Mouse (Mus musculus) heart, embryonic 14.5 days (tissue): Measurements from ENCODE around the gene Tssk3. TPM values are rescaled to one million over a fixed set of nuclear protein-coding genes. Genes with fewer than 3 reads are reported as not detected.
"Not testable (repeated sequence)": the region's sequence is repeated elsewhere in the genome, so short reads cannot be mapped to it uniquely, and the experiment has no call there.

Source experiments
- ATAC-seq: fragments of 200-750 bp; cut with Nextera tagmentation; 2 replicates; pipeline ENCODE4 v1.8.0; 2017; ENCODE audit warnings: low read depth, moderate TSS enrichment; ENCODE audit not compliant: insufficient number of reproducible peaks, insufficient read depth, low FRiP score
- H3K27ac ChIP-seq, 2 experiments: fragments of 200-500 bp in 1 of 2; fragments of 300-500 bp in 1 of 2; sonication (generic) in 1 of 2; replicated peaks in 1 of 2; 2 replicates each; pipeline ENCODE4 v1.5.1; 2012 to 2014; ENCODE audit warnings: low read depth in 2 of 2, low read length in 2 of 2, control low read depth in 1 of 2, mild to moderate bottlenecking in 1 of 2, mixed read lengths in 1 of 2; ENCODE audit not compliant: control insufficient read depth in 1 of 2, insufficient read depth in 1 of 2
- H3K27me3 ChIP-seq: fragments of 300-500 bp; sonication (generic); 2 replicates; pipeline ENCODE4 v1.6.1; 2014; ENCODE audit warnings: mild to moderate bottlenecking, low read length, control low read depth; ENCODE audit not compliant: control insufficient read depth, insufficient read depth
- H3K36me3 ChIP-seq: fragments of 300-500 bp; sonication (generic); 2 replicates; pipeline ENCODE4 v1.6.1; 2014; ENCODE audit warnings: mild to moderate bottlenecking, control low read depth, low read length, mixed read lengths; ENCODE audit not compliant: control insufficient read depth, insufficient read depth
- H3K4me1 ChIP-seq, 2 experiments: fragments of 200-500 bp in 1 of 2; fragments of 300-500 bp in 1 of 2; sonication (generic) in 1 of 2; 2 replicates each; pipeline ENCODE4 v1.6.1; 2012 to 2014; ENCODE audit warnings: low read length in 2 of 2, control low read depth in 1 of 2, mixed read lengths in 1 of 2; ENCODE audit not compliant: control insufficient read depth in 2 of 2, insufficient read depth in 2 of 2
- H3K4me2 ChIP-seq: fragments of 300-500 bp; sonication (generic); 2 replicates; pipeline ENCODE4 v1.6.1; 2014; ENCODE audit warnings: mild to moderate bottlenecking, low read length
- H3K4me3 ChIP-seq, 2 experiments: fragments of 200-500 bp in 1 of 2; fragments of 300-500 bp in 1 of 2; sonication (generic) in 1 of 2; 2 replicates each; pipeline ENCODE4 v1.5.1; 2012 to 2014; ENCODE audit warnings: low read length in 2 of 2, mild to moderate bottlenecking in 2 of 2, control low read depth in 1 of 2, low read depth in 1 of 2, moderate library complexity in 1 of 2; ENCODE audit not compliant: control insufficient read depth in 1 of 2, insufficient read depth in 1 of 2
- H3K9ac ChIP-seq: fragments of 300-500 bp; sonication (generic); 2 replicates; pipeline ENCODE4 v1.6.1; 2014; ENCODE audit warnings: mild to moderate bottlenecking, low read length
- H3K9me3 ChIP-seq: fragments of 300-500 bp; sonication (generic); 2 replicates; pipeline ENCODE4 v1.6.1; 2016; ENCODE audit warnings: low read length, control low read depth; ENCODE audit not compliant: control insufficient read depth
- WGBS: fragments of 180-500 bp; shearing (Covaris S2); extraction: QIAGEN DNeasy Blood & Tissue Kit; methylation state at CpG from one replicate; pipeline ENCODE4 v1.1.7; 2014; 5-methylcytosine and 5-hydroxymethylcytosine counted together
- polyA plus RNA-seq: library from polyadenylated mRNA; unstranded; fragments of >200 nt; fragmentation: Nextera tagmentation; extraction: Ambion mirVana; gene quantifications from 2 replicates; pipeline ENCODE4 v1.2.1, GENCODE M21; 2014

Gene Tssk3
- polyA plus RNA-seq, 1 experiment from 2014 or later, result not detected

- Histone ChIP-seq H3K36me3 (peaks cover 9% of the 10 kb centered on the region), H3K27me3 (no peaks in the 10 kb centered on the region), H3K4me3 (no peak overlapping the region), H3K9me3 (no peaks in the 10 kb centered on the region), H3K4me2 (no peak overlapping the region), H3K9ac (no peak overlapping the region), H3K4me1 (peaks cover 5 to 13% of the 10 kb centered on the region in 2 experiments), H3K27ac (no peak overlapping the region)
- ATAC-seq, result no peak
- 92% methylated on average over 3 of the region's 3 CpGs for WGBS
Observed at GRCm38 (mm10) chr4:129459726-129460125, 31.1 kb downstream of the Tssk3 start.

GRCm38 (mm10) chr4:129457311-129457710 is 33.5 kb downstream of the Tssk3 start:
- H3K27me3 ChIP-seq, H3K4me2 ChIP-seq, H3K9ac ChIP-seq, H3K9me3 ChIP-seq, H3K36me3 ChIP-seq, H3K4me3 ChIP-seq, ATAC-seq, H3K4me1 ChIP-seq, H3K27ac ChIP-seq: not testable (repeated sequence)
- WGBS, result 74% methylated on average over 2 of the region's 2 CpGs

GRCm38 (mm10) chr4:129456126-129456525 is 34.7 kb downstream of the Tssk3 start:
- ATAC-seq, result no peak
- Histone ChIP-seq H3K4me3 (no peak overlapping the region), H3K27me3 (no peaks in the 10 kb centered on the region), H3K27ac (no peak overlapping the region), H3K4me1 (peaks cover 0 to 3% of the 10 kb centered on the region in 2 experiments; a peak in 1 of 4 replicates), H3K36me3 (no peaks in the 10 kb centered on the region), H3K4me2 (no peak overlapping the region), H3K9ac (no peak overlapping the region), H3K9me3 (no peaks in the 10 kb centered on the region)
- 41% methylated on average over 5 of the region's 5 CpGs for WGBS

GRCm38 (mm10) chr4:129455265-129455664 is 35.6 kb downstream of the Tssk3 start:
- no peak overlapping the region for H3K9ac ChIP-seq
- WGBS, result 2% methylated on average over 5 of the region's 5 CpGs
- H3K36me3 ChIP-seq, result no peaks in the 10 kb centered on the region
- H3K4me1 ChIP-seq, result no peaks in the 10 kb centered on the region
- H3K27ac ChIP-seq, result no peak overlapping the region
- no peak for ATAC-seq
- no peak overlapping the region for H3K4me3 ChIP-seq
- no peaks in the 10 kb centered on the region for H3K9me3 ChIP-seq
- no peak overlapping the region for H3K4me2 ChIP-seq
- no peaks in the 10 kb centered on the region for H3K27me3 ChIP-seq

GRCm38 (mm10) chr4:129451471-129452169 is 39.2 kb downstream of the Tssk3 start:
- Histone ChIP-seq H3K4me2 (no peak overlapping the region), H3K9me3 (no peaks in the 10 kb centered on the region), H3K9ac (no peak overlapping the region), H3K27ac (no peak overlapping the region), H3K36me3 (no peaks in the 10 kb centered on the region), H3K27me3 (no peaks in the 10 kb centered on the region), H3K4me3 (no peak overlapping the region), H3K4me1 (peaks cover 10 to 11% of the 10 kb centered on the region in 2 experiments)
- 81% methylated on average over 15 of the region's 15 CpGs for WGBS
- no peak for ATAC-seq

- ATAC-seq, result no peak
- H3K27me3 ChIP-seq, result no peaks in the 10 kb centered on the region
- WGBS, result 72% methylated on average over 2 of the region's 2 CpGs
- H3K9me3 ChIP-seq, result no peaks in the 10 kb centered on the region
- H3K4me2 ChIP-seq, result no peak overlapping the region
- H3K4me1 ChIP-seq, result peaks cover 10 to 15% of the 10 kb centered on the region in 2 experiments
- no peak overlapping the region for H3K9ac ChIP-seq
- no peak overlapping the region for H3K27ac ChIP-seq
- H3K4me3 ChIP-seq, result no peak overlapping the region
- H3K36me3 ChIP-seq, result no peaks in the 10 kb centered on the region
Observed at GRCm38 (mm10) chr4:129450851-129451250, 40.0 kb downstream of the Tssk3 start.

GRCm38 (mm10) chr4:129448713-129449112 is 42.1 kb downstream of the Tssk3 start:
- Histone ChIP-seq H3K27ac (no peak overlapping the region), H3K9ac (no peak overlapping the region)
- WGBS, result 84% methylated on average over 6 of the region's 6 CpGs

More at GRCm38 (mm10) chr4:129448713-129449112, 42.1 kb downstream of the Tssk3 start:
- H3K27me3 ChIP-seq, result no peaks in the 10 kb centered on the region
- no peak for ATAC-seq
- H3K4me3 ChIP-seq, result no peak overlapping the region
- H3K4me2 ChIP-seq, result no peak overlapping the region
- H3K36me3 ChIP-seq, result no peaks in the 10 kb centered on the region
- H3K4me1 ChIP-seq, result peaks cover 13 to 21% of the 10 kb centered on the region in 2 experiments
- no peaks in the 10 kb centered on the region for H3K9me3 ChIP-seq
